ENCODE assay signal across 8 mouse cellular contexts in genomic region chr15:102296368-102297006, GRCm38 (mm10). TPM values are rescaled to one million over a fixed set of nuclear protein-coding genes. Genes with fewer than 3 reads are reported as not detected.
DNase-seq lines count a peak whose midpoint lies in the region; ATAC-seq and TF ChIP-seq lines count a peak whose summit lies in the region.

No protein-coding gene starts in this region.

- peaks cover 13% of the 10 kb centered on the region for H3K4me1 ChIP-seq in heart, embryonic 15.5 days (replicated peaks)
- peaks cover 4 to 8% of the 10 kb centered on the region in 2 experiments; a peak in 3 of 4 replicates for H3K4me1 ChIP-seq in MEL (ENCODE audit: control insufficient read depth in 1 of 2, insufficient read depth in 2 of 2, low read length in 2 of 2)
- H3K4me1 ChIP-seq in hindbrain, embryonic 11.5 days (replicated peaks; ENCODE audit: control insufficient read depth, insufficient read depth, low read length) = peaks cover 4% of the 10 kb centered on the region; the same call in 1 of the 2 replicates
- H3K4me1 ChIP-seq in midbrain, embryonic 11.5 days (ENCODE audit: control insufficient read depth, insufficient read depth, low read length) = peaks cover 4% of the 10 kb centered on the region

- peak; percentile 24; the same call in 1 of the 2 replicates for ATAC-seq in heart, embryonic 15.5 days (replicated peaks; ENCODE audit: insufficient number of reproducible peaks, insufficient read depth, low FRiP score, low read depth)
- peak; percentile 70 for ATAC-seq in hindbrain, embryonic 11.5 days (ENCODE audit: low FRiP score)
- ATAC-seq in midbrain, embryonic 11.5 days (ENCODE audit: low FRiP score) = peak; percentile 72

- no peak for TF ChIP-seq CTCF in MEL (IDR thresholded peaks at IDR 0.05 in 2 of 3, conservative IDR thresholded peaks at IDR 0.05 in 1 of 3; ENCODE audit: control insufficient read depth in 1 of 3, insufficient read depth in 1 of 3, low read depth in 2 of 3, low read length in 3 of 3, poor library complexity in 1 of 3, severe bottlenecking in 1 of 3)

- WGBS in heart, embryonic 15.5 days = 4% methylated on average over 24 of the region's 24 CpGs
- 6% methylated on average over 24 of the region's 24 CpGs for WGBS in hindbrain, embryonic 11.5 days
- WGBS in midbrain, embryonic 11.5 days = 5% methylated on average over 24 of the region's 24 CpGs

- no peak for TF ChIP-seq EP300 in MEL (IDR thresholded peaks at IDR 0.05; ENCODE audit: low read depth in 1 of 2, low read length in 2 of 2)

- no peaks in the 10 kb centered on the region for H3K9me3 ChIP-seq in heart, embryonic 15.5 days (replicated peaks)
- H3K9me3 ChIP-seq in MEL (replicated peaks; ENCODE audit: insufficient read depth, low read length) = no peaks in the 10 kb centered on the region
- H3K9me3 ChIP-seq in hindbrain, embryonic 11.5 days (ENCODE audit: control insufficient read depth, low read length) = no peaks in the 10 kb centered on the region
- H3K9me3 ChIP-seq in midbrain, embryonic 11.5 days (ENCODE audit: control insufficient read depth, low read length) = no peaks in the 10 kb centered on the region

- TF ChIP-seq POLR2A in MEL (IDR thresholded peaks at IDR 0.05; ENCODE audit: control insufficient read depth in 1 of 2, insufficient read depth in 1 of 2, low read depth in 1 of 2, low read length in 2 of 2, poor library complexity in 1 of 2) = peak in 1 of 2 experiments; percentile 99; a peak in 1 of 4 replicates

- H3K36me3 ChIP-seq in heart, embryonic 15.5 days = peaks cover 25% of the 10 kb centered on the region
- H3K36me3 ChIP-seq in MEL (ENCODE audit: control insufficient read depth in 1 of 2, insufficient read depth in 2 of 2, low read length in 2 of 2) = peaks cover 5 to 15% of the 10 kb centered on the region in 2 experiments
- H3K36me3 ChIP-seq in hindbrain, embryonic 11.5 days (ENCODE audit: control insufficient read depth, insufficient read depth, low read length) = 0 out of 2 replicates have a peak, but pooled peaks cover 10% of the 10 kb centered on the region
- peaks cover 23% of the 10 kb centered on the region for H3K36me3 ChIP-seq in midbrain, embryonic 11.5 days (ENCODE audit: control insufficient read depth, insufficient read depth, low read length)

- no peak for DNase-seq in heart, postnatal 36 days
- DNase-seq in MEL (ENCODE audit: low read depth, low spot score) = peak; percentile 73
- DNase-seq in hindbrain, embryonic 11.5 days (ENCODE audit: low spot score) = no peak
- no peak for DNase-seq in midbrain, embryonic 11.5 days (ENCODE audit: low spot score, missing footprints)
- no peak for DNase-seq in right cerebral cortex, postnatal 14 days
- no peak for DNase-seq in thymus, postnatal 36 days
- no peak for DNase-seq in gastrocnemius, postnatal 36 days

- H3K27me3 ChIP-seq in heart, embryonic 15.5 days = no peaks in the 10 kb centered on the region
- no peaks in the 10 kb centered on the region for H3K27me3 ChIP-seq in MEL (ENCODE audit: control insufficient read depth in 1 of 2, insufficient read depth in 2 of 2, low read length in 2 of 2)
- no peaks in the 10 kb centered on the region for H3K27me3 ChIP-seq in hindbrain, embryonic 11.5 days (ENCODE audit: control insufficient read depth, insufficient read depth, low read length)
- no peaks in the 10 kb centered on the region for H3K27me3 ChIP-seq in midbrain, embryonic 11.5 days (ENCODE audit: control insufficient read depth, insufficient read depth, low read length)

- intact Hi-C loops in heart, postnatal 36 days (cut with DNase I) = no loop called here
- intact Hi-C loops in gastrocnemius, postnatal 36 days (cut with DNase I) = no loop called here

- TF ChIP-seq RAD21 in MEL (IDR thresholded peaks at IDR 0.05; ENCODE audit: low read depth, low read length) = no peak

- 0 out of 2 replicates have a peak overlapping the region, but pooled peaks have one; percentile 24 for H3K27ac ChIP-seq in heart, embryonic 15.5 days
- H3K27ac ChIP-seq in MEL (ENCODE audit: control insufficient read depth, low read depth, low read length) = peak overlapping the region; percentile 33
- H3K27ac ChIP-seq in hindbrain, embryonic 11.5 days (ENCODE audit: low read depth, low read length) = no peak overlapping the region
- no peak overlapping the region for H3K27ac ChIP-seq in midbrain, embryonic 11.5 days (ENCODE audit: low read depth, low read length)

- peak overlapping the region; percentile 89 for H3K4me3 ChIP-seq in heart, embryonic 15.5 days
- H3K4me3 ChIP-seq in MEL (ENCODE audit: control insufficient read depth in 1 of 2, insufficient read depth in 1 of 2, low read depth in 2 of 2, low read length in 2 of 2) = peak overlapping the region; percentile 61 to 72
- peak overlapping the region; percentile 68 for H3K4me3 ChIP-seq in hindbrain, embryonic 11.5 days (ENCODE audit: low read depth, low read length)
- H3K4me3 ChIP-seq in midbrain, embryonic 11.5 days (ENCODE audit: low read depth, low read length) = peak overlapping the region; percentile 71

- peak overlapping the region; percentile 68 for H3K9ac ChIP-seq in heart, embryonic 15.5 days
- H3K9ac ChIP-seq in MEL (ENCODE audit: control insufficient read depth, low read depth, low read length, poor library complexity, severe bottlenecking) = peak overlapping the region; percentile 77
- peak overlapping the region; percentile 65 for H3K9ac ChIP-seq in hindbrain, embryonic 11.5 days (ENCODE audit: low read depth, low read length)
- H3K9ac ChIP-seq in midbrain, embryonic 11.5 days (ENCODE audit: low read length) = peak overlapping the region; percentile 66

- H3K4me2 ChIP-seq in heart, embryonic 15.5 days = peak overlapping the region; percentile 98
- peak overlapping the region; percentile 86 for H3K4me2 ChIP-seq in hindbrain, embryonic 11.5 days (replicated peaks; ENCODE audit: low read depth, low read length)
- H3K4me2 ChIP-seq in midbrain, embryonic 11.5 days = peak overlapping the region; percentile 82

- H3K79me2 ChIP-seq in MEL (ENCODE audit: control insufficient read depth, insufficient read depth, low read length, poor library complexity) = peaks cover 29% of the 10 kb centered on the region

TF ChIP-seq in MEL, 35 proteins besides CTCF, POLR2A, EP300 and RAD21 (continues in another document):
- TF ChIP-seq SMC3 (IDR thresholded peaks at IDR 0.05; ENCODE audit: low read depth, low read length) (no peak), HCFC1 (IDR thresholded peaks at IDR 0.05; ENCODE audit: low read depth, low read length) (no peak), MAX (IDR thresholded peaks at IDR 0.05; ENCODE audit: low read length) (no peak), MYC (IDR thresholded peaks at IDR 0.05; ENCODE audit: low read depth, low read length) (peak; percentile 5; the same call in 1 of the 2 replicates)

RNA-seq across cellular contexts. Expression of gene Espl1, which starts 0.4 kb away (rescaled TPM):
- polyA plus RNA-seq in heart, embryonic 15.5 days (2015; fragmentation: Nextera tagmentation; extraction: Ambion mirVana) = 14.7 and 20.0 TPM in 2 replicates
- total RNA-seq in heart, postnatal 36 days (2021) = 1 to 10 TPM; 1.0 to 2.1 TPM
- 49.8 and 52.5 TPM in 2 replicates for total RNA-seq in MEL (2012; rRNA removed)
- polyA plus RNA-seq in MEL (2012; ENCODE audit: insufficient read depth in 1 of 2, insufficient read length in 2 of 2, low read depth in 1 of 2, low replicate concordance in 2 of 2, missing spikeins in 1 of 2) = 100 to 1,000 TPM in 1 of 2 experiments, 10 to 100 TPM in 1; 94.1 to 142 TPM
- polyA plus RNA-seq in hindbrain, embryonic 11.5 days (2014; fragmentation: Nextera tagmentation; extraction: Ambion mirVana) = 21.8 and 30.8 TPM in 2 replicates
- 29.4 and 33.3 TPM in 2 replicates for polyA plus RNA-seq in midbrain, embryonic 11.5 days (2014; fragmentation: Nextera tagmentation; extraction: Ambion mirVana)
- under 1 TPM; 0.74 to 0.87 TPM for total RNA-seq in gastrocnemius, postnatal 36 days (2021)

RNA-seq across cellular contexts. Expression of gene Mfsd5, which starts 17.2 kb away (rescaled TPM):
- 39.3 and 47.4 TPM in 2 replicates for polyA plus RNA-seq in heart, embryonic 15.5 days (2015; fragmentation: Nextera tagmentation; extraction: Ambion mirVana)
- 10 to 100 TPM; 18.1 to 19.4 TPM for total RNA-seq in heart, postnatal 36 days (2021)
- total RNA-seq in MEL (2012; rRNA removed) = 49.7 and 56.3 TPM in 2 replicates
- polyA plus RNA-seq in MEL (2012; ENCODE audit: insufficient read depth in 1 of 2, insufficient read length in 2 of 2, low read depth in 1 of 2, low replicate concordance in 2 of 2, missing spikeins in 1 of 2) = 100 to 1,000 TPM in 1 of 2 experiments, 10 to 100 TPM in 1; 83.6 to 115 TPM
- polyA plus RNA-seq in hindbrain, embryonic 11.5 days (2014; fragmentation: Nextera tagmentation; extraction: Ambion mirVana) = 51.6 and 57.0 TPM in 2 replicates
- polyA plus RNA-seq in midbrain, embryonic 11.5 days (2014; fragmentation: Nextera tagmentation; extraction: Ambion mirVana) = 50.8 and 53.0 TPM in 2 replicates
- total RNA-seq in gastrocnemius, postnatal 36 days (2021) = 10 to 100 TPM; 12.8 to 13.4 TPM

RNA-seq across cellular contexts. Expression of gene Gm9918, which starts 26.1 kb away (rescaled TPM):
- polyA plus RNA-seq in heart, embryonic 15.5 days (2015; fragmentation: Nextera tagmentation; extraction: Ambion mirVana) = not detected in 2 replicates
- total RNA-seq in heart, postnatal 36 days (2021) = not detected
- total RNA-seq in MEL (2012; rRNA removed) = not detected in 2 replicates
- polyA plus RNA-seq in MEL (2012; ENCODE audit: insufficient read depth in 1 of 2, insufficient read length in 2 of 2, low read depth in 1 of 2, low replicate concordance in 2 of 2, missing spikeins in 1 of 2) = under 1 TPM in 1 of 2 experiments, not detected in 1; 0.04 TPM
- polyA plus RNA-seq in hindbrain, embryonic 11.5 days (2014; fragmentation: Nextera tagmentation; extraction: Ambion mirVana) = 0.15 TPM in 2 replicates
- polyA plus RNA-seq in midbrain, embryonic 11.5 days (2014; fragmentation: Nextera tagmentation; extraction: Ambion mirVana) = 0.15 and 0.23 TPM in 2 replicates
- total RNA-seq in gastrocnemius, postnatal 36 days (2021) = not detected

RNA-seq across cellular contexts. Expression of gene Pfdn5, which starts 29.4 kb away (rescaled TPM):
- 261 and 296 TPM in 2 replicates for polyA plus RNA-seq in heart, embryonic 15.5 days (2015; fragmentation: Nextera tagmentation; extraction: Ambion mirVana)
- total RNA-seq in heart, postnatal 36 days (2021) = 100 to 1,000 TPM; 308 to 311 TPM
- total RNA-seq in MEL (2012; rRNA removed) = 290 and 302 TPM in 2 replicates
- polyA plus RNA-seq in MEL (2012; ENCODE audit: insufficient read depth in 1 of 2, insufficient read length in 2 of 2, low read depth in 1 of 2, low replicate concordance in 2 of 2, missing spikeins in 1 of 2) = 1,000 to 10,000 TPM in 1 of 2 experiments, 100 to 1,000 TPM in 1; 465 to 7,439 TPM
- 401 and 431 TPM in 2 replicates for polyA plus RNA-seq in hindbrain, embryonic 11.5 days (2014; fragmentation: Nextera tagmentation; extraction: Ambion mirVana)
- 404 and 408 TPM in 2 replicates for polyA plus RNA-seq in midbrain, embryonic 11.5 days (2014; fragmentation: Nextera tagmentation; extraction: Ambion mirVana)
- 100 to 1,000 TPM; 189 to 216 TPM for total RNA-seq in gastrocnemius, postnatal 36 days (2021)

RNA-seq across cellular contexts. Expression of gene Myg1, which starts 35.0 kb away (rescaled TPM):
- 47.9 and 69.2 TPM in 2 replicates for polyA plus RNA-seq in heart, embryonic 15.5 days (2015; fragmentation: Nextera tagmentation; extraction: Ambion mirVana)
- total RNA-seq in heart, postnatal 36 days (2021) = 10 to 100 TPM; 17.7 to 22.7 TPM
- 126 and 140 TPM in 2 replicates for total RNA-seq in MEL (2012; rRNA removed)
- polyA plus RNA-seq in MEL (2012; ENCODE audit: insufficient read depth in 1 of 2, insufficient read length in 2 of 2, low read depth in 1 of 2, low replicate concordance in 2 of 2, missing spikeins in 1 of 2) = 100 to 1,000 TPM; 135 to 292 TPM
- 104 TPM in 2 replicates for polyA plus RNA-seq in hindbrain, embryonic 11.5 days (2014; fragmentation: Nextera tagmentation; extraction: Ambion mirVana)
- polyA plus RNA-seq in midbrain, embryonic 11.5 days (2014; fragmentation: Nextera tagmentation; extraction: Ambion mirVana) = 97.8 and 99.5 TPM in 2 replicates
- total RNA-seq in gastrocnemius, postnatal 36 days (2021) = 10 to 100 TPM; 14.8 to 16.3 TPM

Comparison
In these comparisons a context has a peak if more than half of its experiments do, and no peak if none do; other contexts are left out.
1. H3K27ac ChIP-seq: peak in heart, embryonic 15.5 days (single experiment) and MEL (single experiment); none in hindbrain, embryonic 11.5 days (single experiment) and midbrain, embryonic 11.5 days (single experiment).
2. Peak in every context shown above with its lines, with median percentiles within 50 percentile points of each other: ATAC-seq, H3K4me2 ChIP-seq, H3K4me3 ChIP-seq and H3K9ac ChIP-seq.